Mouse (Mus musculus) cerebellum, adult 11 months (tissue): ENCODE data around the gene Mapkapk2.
"Not testable (repeated sequence)": the region's sequence is repeated elsewhere in the genome, so short reads cannot be mapped to it uniquely, and the experiment has no call there.

Experiments
- DNase-seq: peaks from one replicate; pipeline ENCODE4 v3.0.0; 2022

The Mapkapk2 gene

GRCm38 (mm10) chr1:131097700-131098094 is at the start of gene Mapkapk2:
Gene Mapkapk2, minus strand, starts transcription at chr1:131097826.
- DNase-seq: peak; percentile 84

- no peak for DNase-seq
Observed at GRCm38 (mm10) chr1:131146181-131146614, 48.6 kb upstream of the Mapkapk2 start.

DNA sequence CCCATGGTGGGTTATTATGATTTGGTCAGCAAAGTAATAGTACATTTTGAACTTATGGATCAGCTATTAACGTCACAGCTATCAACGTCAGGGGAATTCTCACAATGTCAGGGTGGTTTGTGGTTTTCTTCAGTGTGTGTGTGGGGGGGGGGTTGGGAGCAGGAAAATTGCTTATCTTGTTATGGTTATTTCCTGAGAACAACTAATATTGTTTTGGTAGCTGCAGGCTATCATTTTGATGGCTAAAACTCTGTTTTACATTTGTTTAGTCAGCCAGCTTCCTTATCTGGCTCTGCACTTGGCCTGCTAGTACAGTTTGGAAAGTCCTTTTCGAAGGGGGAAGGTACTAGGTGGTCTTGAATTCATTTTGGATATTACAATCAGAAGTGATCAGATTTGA is 47.6 kb upstream of the Mapkapk2 start:
- DNase-seq: not testable (repeated sequence)

- DNase-seq: no peak
Observed at GRCm38 (mm10) chr1:131142472-131142871, 44.8 kb upstream of the Mapkapk2 start.

- DNase-seq: no peak
Observed at GRCm38 (mm10) chr1:131141449-131141848, 43.8 kb upstream of the Mapkapk2 start.

GRCm38 (mm10) chr1:131139102-131140095 is 41.8 kb upstream of the Mapkapk2 start:
- no peak for DNase-seq

GRCm38 (mm10) chr1:131138191-131139016 is 40.8 kb upstream of the Mapkapk2 start, which contains the start of gene Dyrk3:
Gene Dyrk3, minus strand, starts transcription at chr1:131138340.
- DNase-seq: peak; percentile 83

DNA sequence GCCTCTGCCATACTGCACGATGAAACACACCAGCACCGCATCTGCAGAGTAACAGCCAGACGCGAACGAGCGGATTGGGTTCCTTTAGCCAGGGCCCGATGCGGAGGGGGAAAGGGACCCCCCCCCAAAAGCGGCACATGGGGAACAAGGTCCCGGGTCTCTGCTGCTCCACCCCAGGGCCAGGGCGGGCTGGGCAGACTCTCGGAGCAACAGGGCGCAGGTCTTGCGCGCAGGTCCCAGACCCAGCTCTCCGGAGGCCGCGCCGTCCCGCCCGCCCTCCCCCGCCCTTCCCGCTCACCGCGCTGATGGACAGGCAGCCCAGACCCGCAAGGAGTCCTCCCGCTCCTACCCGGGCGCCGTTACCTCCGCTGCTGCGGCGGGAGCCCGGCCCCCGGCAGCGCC is 40.1 kb upstream of the Mapkapk2 start:
- DNase-seq: no peak

DNA sequence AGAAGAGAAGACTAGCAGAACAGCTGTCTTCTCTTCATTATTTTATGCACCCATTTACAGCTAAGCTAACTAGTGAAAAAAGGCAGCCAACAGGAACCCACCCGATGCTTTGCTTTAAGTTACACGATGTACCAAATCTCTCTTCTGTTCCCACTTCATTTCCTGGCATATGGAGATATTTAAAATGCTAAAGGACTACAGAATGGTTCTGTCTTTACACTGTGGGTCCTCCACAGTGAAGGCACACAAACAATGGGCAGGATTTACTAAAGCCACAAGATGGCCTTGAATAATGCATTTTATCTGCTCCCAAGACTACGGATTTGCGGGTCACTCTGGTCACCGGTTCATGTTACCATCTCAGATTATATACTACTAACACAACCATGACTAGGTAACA is 39.5 kb upstream of the Mapkapk2 start:
- no peak for DNase-seq

DNA sequence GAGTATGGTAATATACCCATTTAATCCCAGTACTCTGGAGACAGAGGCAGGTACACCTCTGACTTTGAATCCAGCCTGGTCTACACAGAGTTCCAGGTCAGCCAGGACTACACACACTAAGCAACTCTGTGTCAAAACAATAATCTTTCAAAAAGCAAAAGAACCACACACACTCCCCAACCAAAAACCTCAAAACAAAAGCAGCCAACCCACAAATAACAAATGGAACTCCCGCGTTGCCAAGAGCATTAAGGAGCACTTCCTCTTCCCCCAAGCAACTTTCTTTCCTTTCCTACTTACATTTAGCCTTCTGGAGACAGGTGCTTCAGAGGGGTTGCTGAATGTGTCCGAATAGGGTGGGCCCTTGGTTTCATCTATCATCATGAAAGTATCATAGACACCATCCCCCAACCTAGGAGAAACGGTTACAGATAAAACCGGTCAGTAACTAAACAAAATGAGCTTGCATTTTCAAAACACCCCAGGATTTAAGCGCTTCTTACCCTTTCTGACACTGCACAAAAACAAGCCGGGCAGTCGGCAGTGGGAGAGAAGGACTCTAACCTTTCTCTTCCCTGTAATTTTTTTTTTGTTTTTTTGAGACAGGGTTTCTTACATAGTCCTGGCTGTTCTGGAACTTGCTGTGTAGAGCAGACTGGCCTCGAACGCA is 38.5 kb upstream of the Mapkapk2 start:
- DNase-seq: no peak

- no peak for DNase-seq
Observed at GRCm38 (mm10) chr1:131134942-131135522, 37.4 kb upstream of the Mapkapk2 start.

DNA sequence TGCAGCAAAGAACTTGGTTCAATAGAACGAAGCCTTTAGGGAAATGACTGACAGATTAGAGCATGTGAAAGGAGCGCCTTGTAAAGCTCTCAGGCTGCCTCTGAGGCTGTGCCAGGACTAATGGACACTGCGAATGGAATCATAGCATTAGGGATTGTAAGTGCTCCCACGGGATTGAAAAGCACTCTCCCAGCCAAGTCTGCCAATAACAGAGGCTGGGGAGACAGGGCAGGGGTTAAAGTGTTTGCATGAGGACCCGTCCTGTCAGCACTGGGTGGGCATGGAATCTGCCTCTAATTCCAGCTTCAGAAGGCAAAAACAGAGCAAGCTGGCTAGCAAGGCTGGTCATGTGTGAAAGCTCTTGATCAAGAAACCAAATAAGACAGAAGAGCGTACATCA is 36.6 kb upstream of the Mapkapk2 start:
- no peak for DNase-seq

- no peak for DNase-seq
Observed at GRCm38 (mm10) chr1:131125987-131126744, 28.5 kb upstream of the Mapkapk2 start.

GRCm38 (mm10) chr1:131123522-131124265 is 26.1 kb upstream of the Mapkapk2 start:
- DNase-seq: no peak

DNA sequence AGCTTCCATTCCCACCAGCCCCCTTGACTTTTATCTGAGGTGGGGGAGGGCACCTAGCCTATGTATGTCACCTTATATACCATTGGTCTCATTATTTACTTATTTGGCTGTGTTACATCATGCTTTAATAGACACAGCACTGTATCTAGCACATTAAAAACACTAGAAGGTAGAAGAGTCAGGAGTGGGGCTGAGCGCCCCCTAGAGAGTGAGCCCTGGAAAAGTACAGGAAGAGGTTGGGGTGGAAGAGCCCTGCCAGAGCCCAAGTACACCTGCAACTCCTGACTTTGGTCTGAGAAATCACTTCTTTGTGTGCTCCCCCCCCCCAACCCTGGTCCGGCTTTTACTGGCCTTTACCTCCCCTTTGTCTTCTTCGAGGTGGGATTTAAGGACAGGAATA is 24.4 kb upstream of the Mapkapk2 start:
- no peak for DNase-seq

- DNase-seq: no peak
Observed at GRCm38 (mm10) chr1:131119026-131119425, 21.4 kb upstream of the Mapkapk2 start.

- no peak for DNase-seq
Observed at GRCm38 (mm10) chr1:131118530-131118929, 20.9 kb upstream of the Mapkapk2 start.

DNA sequence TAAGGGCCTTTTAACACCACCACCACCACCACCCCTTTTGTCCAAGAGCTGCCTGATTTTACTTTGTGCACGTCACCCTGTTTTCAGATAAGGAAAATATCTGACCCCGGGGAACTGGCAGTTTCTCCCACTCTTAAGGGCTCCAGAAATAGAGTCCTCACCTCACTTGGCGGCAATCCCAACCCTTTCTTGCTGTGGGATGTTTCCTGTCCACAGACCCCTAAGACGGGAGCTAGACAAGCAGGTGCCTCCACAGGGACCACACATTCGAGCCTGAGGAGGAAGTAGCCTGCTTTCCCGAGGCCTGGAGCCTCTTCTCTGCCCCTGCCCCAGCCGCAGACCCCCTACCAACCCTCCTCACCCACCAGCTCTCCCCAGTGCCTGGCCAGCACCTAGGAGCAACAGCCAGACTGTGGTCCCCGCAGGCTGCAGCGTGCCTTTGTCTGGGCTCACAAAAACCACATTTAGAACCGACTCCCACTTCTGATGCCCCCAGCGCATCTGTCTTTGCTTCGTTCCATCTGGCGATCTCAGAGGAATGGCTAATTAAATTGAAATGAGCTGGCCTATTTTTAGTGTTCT is 18.9 kb upstream of the Mapkapk2 start:
- no peak for DNase-seq

DNA sequence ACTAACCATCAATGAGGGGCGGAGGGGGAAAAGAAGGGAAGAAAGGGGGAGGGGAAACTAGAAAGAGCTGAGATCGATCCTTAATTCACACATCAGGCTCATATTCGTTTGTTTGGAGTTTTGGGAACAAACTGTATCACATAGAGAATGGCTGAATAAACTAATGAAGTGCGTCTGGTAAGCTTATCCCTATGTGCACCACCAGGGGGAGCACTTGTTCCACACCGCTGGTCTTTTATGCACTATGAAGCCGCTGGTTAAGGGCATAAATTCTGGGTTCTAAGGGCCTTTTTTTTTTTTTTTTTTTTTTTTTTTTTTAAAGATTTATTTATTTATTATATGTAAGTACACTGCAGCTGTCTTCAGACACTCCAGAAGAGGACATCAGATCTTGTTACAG is 18.3 kb upstream of the Mapkapk2 start:
- peak; percentile 64 for DNase-seq

DNA sequence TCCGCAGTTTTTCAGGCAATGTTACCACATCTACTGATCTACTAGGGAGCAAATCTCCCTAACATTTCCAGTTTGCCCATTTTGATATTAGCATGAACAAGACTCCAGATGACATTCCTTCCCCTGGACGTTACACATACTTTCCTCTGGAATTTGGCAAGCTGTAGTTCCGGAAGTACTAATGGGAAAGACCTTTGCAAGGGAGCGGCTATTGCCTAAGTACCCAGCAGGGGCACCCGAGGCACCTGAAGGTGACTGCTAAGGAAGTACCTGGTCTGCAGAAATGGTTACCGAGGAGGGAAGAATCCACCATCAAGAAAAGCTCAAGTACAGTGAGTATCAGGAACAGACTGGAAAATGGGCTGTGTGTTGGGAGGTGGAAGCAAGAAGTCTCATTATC is 14.9 kb upstream of the Mapkapk2 start:
- no peak for DNase-seq
